Mouse (Mus musculus) cortical plate, adult 2 months (tissue): Measurements from ENCODE around the gene Bdkrb2.

Experiments
- CTCF ChIP-seq: fragments of 200-500 bp; IDR thresholded peaks from 2 replicates; pipeline ENCODE4 v1.5.1; 2011; ENCODE audit warnings: mild to moderate bottlenecking, control low read depth, low read length; ENCODE audit not compliant: insufficient read depth; ENCODE audit errors: extremely low read depth
- POLR2A ChIP-seq: fragments of 200-500 bp; IDR thresholded peaks from 2 replicates; pipeline ENCODE4 v1.6.1; 2011; ENCODE audit warnings: mild to moderate bottlenecking, low read length, control low read depth; ENCODE audit not compliant: insufficient read depth; ENCODE audit errors: extremely low read depth

- TF ChIP-seq CTCF (no peak), POLR2A (no peak)
These were observed 26.9 kb upstream of the Bdkrb2 start for GRCm38 (mm10) chr12:105535968-105536760.
